Comparison of ENCODE assay signal across 32 mouse cellular contexts in the genomic region with DNA sequence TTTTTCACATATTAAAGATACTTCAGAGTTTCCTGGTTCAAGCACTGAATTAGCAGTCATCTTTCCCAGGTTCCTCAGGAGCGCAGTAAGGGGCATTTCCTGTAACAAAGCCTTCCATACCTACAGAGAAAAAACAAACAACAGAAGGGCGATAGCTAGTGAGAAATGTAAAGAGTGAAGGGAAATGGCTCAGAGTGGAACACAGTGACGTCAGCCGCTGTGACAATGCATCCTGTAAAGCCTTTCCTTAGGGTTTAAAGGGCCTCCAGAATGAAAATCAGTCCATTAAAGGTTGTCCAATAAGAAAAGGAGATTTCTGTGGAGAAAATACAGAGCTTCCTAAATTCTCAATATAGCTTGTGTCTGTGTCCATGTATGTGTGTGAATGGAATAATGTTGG.
"Had no signal": no experiment of that assay in that cellular context is flagged by ENCODE, and none has a peak within 500 bp of the region (broad histone marks: within the 10 kb centered on the region; RNA-seq: fewer than 3 reads in every experiment).

No protein-coding gene starts in this region.

- DNase-seq: left cerebral cortex, postnatal 4 days; liver; liver, embryonic 13.5 days; liver, postnatal 0 days; lung, adult 18-20 months; lung, adult 2 months; lung, embryonic 14.5 days; lung, postnatal 10 days; lung, postnatal 14 days; lung, postnatal 36 days; lung, postnatal 4 days; midbrain, embryonic 14.5 days had no signal

- H3K4me1 ChIP-seq: limb, embryonic 12.5 days; limb, embryonic 13.5 days; limb, embryonic 15.5 days; liver, embryonic 12.5 days; liver, embryonic 13.5 days; liver, embryonic 15.5 days had no signal

- H3K4me2 ChIP-seq: limb, embryonic 12.5 days; limb, embryonic 13.5 days; limb, embryonic 15.5 days; liver, embryonic 11.5 days; liver, embryonic 12.5 days; liver, embryonic 13.5 days; liver, embryonic 15.5 days; lung, embryonic 14.5 days; lung, embryonic 15.5 days; midbrain, embryonic 11.5 days; midbrain, embryonic 12.5 days; midbrain, embryonic 13.5 days; midbrain, embryonic 15.5 days had no signal

- H3K27ac ChIP-seq: left cerebral cortex, adult 2 months; limb, embryonic 10.5 days; limb, embryonic 12.5 days; limb, embryonic 13.5 days; limb, embryonic 15.5 days; liver, embryonic 12.5 days; liver, embryonic 13.5 days; liver, embryonic 14.5 days; liver, embryonic 15.5 days; lung, embryonic 15.5 days; macrophage; midbrain, embryonic 10.5 days; midbrain, embryonic 12.5 days; midbrain, embryonic 13.5 days; midbrain, embryonic 15.5 days had no signal

- H3K27me3 ChIP-seq: limb, embryonic 12.5 days; limb, embryonic 13.5 days; limb, embryonic 15.5 days; liver, embryonic 12.5 days; liver, embryonic 13.5 days; liver, embryonic 15.5 days; lung, embryonic 15.5 days; megakaryocyte, embryonic 14.5 days; midbrain, embryonic 12.5 days; midbrain, embryonic 13.5 days; midbrain, embryonic 15.5 days had no signal

- ATAC-seq: liver, embryonic 12.5 days; liver, postnatal 0 days; lung, postnatal 0 days; midbrain, embryonic 13.5 days; midbrain, embryonic 15.5 days; midbrain, embryonic 16.5 days had no signal

- H3K4me3 ChIP-seq: left cerebral cortex, adult 2 months; limb, embryonic 10.5 days; limb, embryonic 12.5 days; limb, embryonic 13.5 days; limb, embryonic 15.5 days; liver, embryonic 12.5 days; liver, embryonic 13.5 days; liver, embryonic 15.5 days; lung, embryonic 15.5 days; megakaryocyte, embryonic 14.5 days; midbrain, embryonic 10.5 days; midbrain, embryonic 12.5 days; midbrain, embryonic 13.5 days; midbrain, embryonic 15.5 days; myocyte had no signal

- H3K36me3 ChIP-seq: liver, embryonic 13.5 days; liver, embryonic 15.5 days had no signal

- H3K9ac ChIP-seq: limb, embryonic 12.5 days; limb, embryonic 13.5 days; limb, embryonic 15.5 days; liver, embryonic 12.5 days; liver, embryonic 13.5 days; liver, embryonic 14.5 days; liver, embryonic 15.5 days; liver, postnatal 0 days; lung, embryonic 14.5 days; lung, embryonic 15.5 days; midbrain, embryonic 12.5 days; midbrain, embryonic 13.5 days; midbrain, embryonic 15.5 days had no signal

- H3K9me3 ChIP-seq: limb, embryonic 10.5 days; limb, embryonic 12.5 days; limb, embryonic 13.5 days; limb, embryonic 15.5 days; liver, embryonic 12.5 days; liver, embryonic 13.5 days; liver, embryonic 15.5 days; lung, embryonic 15.5 days; megakaryocyte, embryonic 14.5 days; midbrain, embryonic 10.5 days; midbrain, embryonic 12.5 days; midbrain, embryonic 13.5 days; midbrain, embryonic 15.5 days had no signal
